In genomic region chr5:111300776-111301175, GRCm38 (mm10) we compare ENCODE assay signal across 22 mouse cellular contexts. TPM values are rescaled to one million over a fixed set of nuclear protein-coding genes. Genes with fewer than 3 reads are reported as not detected.
A peak's percentile ranks its signal among the peaks of the same experiment; 100 is the strongest.
DNase-seq lines count a peak whose midpoint lies in the region; ATAC-seq and TF ChIP-seq lines count a peak whose summit lies in the region.
"Had no signal": no experiment of that assay in that cellular context is flagged by ENCODE, and none has a peak within 500 bp of the region (broad histone marks: within the 10 kb centered on the region; RNA-seq: fewer than 3 reads in every experiment).

No protein-coding gene starts in this region.

- H3K9ac ChIP-seq in kidney, embryonic 16.5 days (replicated peaks; ENCODE audit: low read length), result no peak overlapping the region
- H3K9ac ChIP-seq: hindbrain, embryonic 14.5 days had no signal

- no peaks in the 10 kb centered on the region for H3K36me3 ChIP-seq in kidney, adult 2 months (ENCODE audit: control insufficient read depth, insufficient read depth, low read length)
- no peaks in the 10 kb centered on the region for H3K36me3 ChIP-seq in kidney, embryonic 16.5 days (ENCODE audit: insufficient read depth, low read length)
- H3K36me3 ChIP-seq: embryonic facial prominence, embryonic 10.5 days; forebrain, embryonic 10.5 days; heart, embryonic 10.5 days had no signal

- TF ChIP-seq POLR2A in kidney, adult 2 months (IDR thresholded peaks at IDR 0.05; ENCODE audit: low read depth, low read length), result no peak

- DNase-seq in kidney, adult 2 months, result peak; percentile 65
- DNase-seq in kidney, postnatal 36 days, result peak; percentile 18 to 43
- no peak for DNase-seq in kidney, adult 11 months
- peak; percentile 21 for DNase-seq in thymus, postnatal 14 days
- DNase-seq in thymus, postnatal 4 days, result no peak
- DNase-seq: adrenal gland, postnatal 14 days; cerebellum, adult 2 months; cerebellum, postnatal 10 days; gastrocnemius, postnatal 36 days; heart, adult 18-20 months; heart, postnatal 10 days had no signal

- H3K4me1 ChIP-seq in kidney, adult 2 months (ENCODE audit: control insufficient read depth, insufficient read depth, low read length), result peaks cover 11% of the 10 kb centered on the region; the same call in 1 of the 2 replicates
- H3K4me1 ChIP-seq in kidney, embryonic 16.5 days (ENCODE audit: insufficient read depth, low read length), result no peaks in the 10 kb centered on the region

- 0 out of 2 replicates have a peak, but pooled peaks cover 3% of the 10 kb centered on the region for H3K9me3 ChIP-seq in kidney, embryonic 16.5 days (ENCODE audit: low read length)
- H3K9me3 ChIP-seq: heart, embryonic 10.5 days had no signal

- no peak overlapping the region for H3K4me2 ChIP-seq in kidney, embryonic 16.5 days (replicated peaks; ENCODE audit: low read depth, low read length)
- H3K4me2 ChIP-seq: hindbrain, embryonic 14.5 days had no signal

- ATAC-seq in kidney, embryonic 16.5 days (ENCODE audit: low FRiP score, low TSS enrichment), result no peak
- ATAC-seq in erythroblast, adult 5-6 weeks (replicated peaks; ENCODE audit: low FRiP score, poor library complexity, severe bottlenecking), result no peak
- ATAC-seq: activated CD4-positive, CD25-positive, alpha-beta regulatory T cell, adult 4 months; forebrain, embryonic 14.5 days; Patski had no signal

- no peak overlapping the region for H3K27ac ChIP-seq in kidney, adult 2 months (ENCODE audit: insufficient read depth, low read depth, low read length)
- no peak overlapping the region for H3K27ac ChIP-seq in kidney, embryonic 16.5 days (ENCODE audit: low read length)
- H3K27ac ChIP-seq: embryonic facial prominence, embryonic 10.5 days; forebrain, embryonic 10.5 days; heart, embryonic 10.5 days; hindbrain, embryonic 14.5 days had no signal

- no peak for TF ChIP-seq CTCF in kidney, adult 2 months (conservative IDR thresholded peaks at IDR 0.05; ENCODE audit: insufficient read depth, insufficient read length, low read depth, low read length)

- 47% methylated on average over 8 of the region's 8 CpGs for WGBS in kidney, adult 2 months
- 40% methylated on average over 8 of the region's 8 CpGs for WGBS in kidney, embryonic 16.5 days

- H3K4me3 ChIP-seq in kidney, adult 2 months (ENCODE audit: insufficient read depth, low read depth, low read length), result no peak overlapping the region
- H3K4me3 ChIP-seq in kidney, embryonic 16.5 days (ENCODE audit: low read length), result no peak overlapping the region
- H3K4me3 ChIP-seq: embryonic facial prominence, embryonic 10.5 days; erythroblast, embryonic 14.5 days; forebrain, embryonic 10.5 days; heart, embryonic 10.5 days had no signal

- no peaks in the 10 kb centered on the region for H3K27me3 ChIP-seq in kidney, adult 2 months (replicated peaks; ENCODE audit: control insufficient read depth, insufficient read depth, low read length)
- no peaks in the 10 kb centered on the region for H3K27me3 ChIP-seq in kidney, embryonic 16.5 days (ENCODE audit: insufficient read depth, low read length)
- H3K27me3 ChIP-seq: CH12.LX, Patski had no signal

RNA-seq across cellular contexts. Expression of gene Pitpnb, which starts 29.8 kb away (rescaled TPM):
- polyA plus RNA-seq in kidney, adult 2 months (2012; rRNA removed), result 47.4 and 54.1 TPM in 2 replicates
- 112 and 114 TPM in 2 replicates for polyA plus RNA-seq in kidney, embryonic 16.5 days (2015; fragmentation: Nextera tagmentation; extraction: Ambion mirVana)
- 13.3 and 22.2 TPM in 2 replicates for total RNA-seq in erythroblast, adult 5-6 weeks (2015; ENCODE audit: low replicate concordance)
- total RNA-seq in erythroblast, adult 5-6 weeks (2017; ENCODE audit: low replicate concordance), result 8.9 and 11.3 TPM in 2 replicates

Comparison
In these comparisons a context has a peak if more than half of its experiments do, and no peak if none do; other contexts are left out.
1. DNase-seq: peak in kidney, adult 2 months (single experiment), kidney, postnatal 36 days (2 of 2) and thymus, postnatal 14 days (single experiment); none in kidney, adult 11 months (single experiment) and thymus, postnatal 4 days (single experiment).